Mouse (Mus musculus): ENCODE measurements around the gene Fam83g. TPM values are rescaled to one million over a fixed set of nuclear protein-coding genes. Genes with fewer than 3 reads are reported as not detected.
A peak's percentile ranks its signal among the peaks of the same experiment; 100 is the strongest.

The Fam83g gene
- polyA plus RNA-seq, 1 experiment, result not detected

DNA sequence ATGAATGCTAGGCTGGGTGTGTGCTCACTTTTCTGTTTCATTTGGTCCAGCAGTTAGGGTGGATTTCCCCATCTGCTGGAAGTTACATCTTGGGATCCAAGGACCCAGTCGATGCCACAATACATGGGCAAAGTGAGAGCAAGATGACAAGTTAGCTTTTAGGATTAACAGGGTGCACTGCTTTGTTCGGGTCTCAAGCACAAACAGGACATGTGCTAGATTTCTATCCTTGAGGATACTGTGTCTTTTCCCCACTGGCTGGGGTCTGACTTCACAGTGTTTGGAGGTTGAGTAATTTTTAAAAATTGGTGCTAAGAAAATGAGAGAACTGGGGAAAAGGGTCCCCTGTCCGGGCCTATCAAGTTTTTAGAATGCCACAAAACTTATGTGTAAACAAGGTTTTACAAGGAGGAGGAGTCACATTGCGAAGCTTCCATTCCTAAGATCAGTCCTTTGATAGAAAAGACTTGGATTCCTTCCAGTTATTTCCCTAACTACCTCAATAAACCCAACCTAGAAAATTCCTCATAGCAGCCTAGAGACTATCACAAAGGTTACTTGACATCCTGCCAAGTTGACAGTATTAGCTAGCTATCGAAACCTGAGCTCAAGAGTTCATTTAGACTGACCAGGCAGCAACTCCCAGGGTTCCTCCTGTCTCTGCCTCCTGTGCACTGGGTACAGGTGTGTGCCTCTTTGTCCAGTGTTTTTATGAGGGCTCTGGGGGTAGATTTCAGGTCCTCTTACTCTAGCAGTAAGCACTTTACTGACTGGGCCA lies 40.5 kb upstream of the Fam83g start:
- 86% methylated on average over 5 of the region's 5 CpGs for WGBS
- H3K4me3 ChIP-seq (ENCODE audit: insufficient read depth, low read depth, low read length), result no peak overlapping the region
- TF ChIP-seq CTCF (IDR thresholded peaks at IDR 0.05; ENCODE audit: insufficient read depth, low read depth, low read length), result no peak
- no peak for TF ChIP-seq POLR2A (IDR thresholded peaks at IDR 0.05; ENCODE audit: insufficient read depth, low read depth, low read length)
- 0 out of 2 replicates have a peak, but pooled peaks cover 8% of the 10 kb centered on the region for H3K4me1 ChIP-seq (ENCODE audit: control insufficient read depth, insufficient read depth, low read length)
- no peak overlapping the region for H3K27ac ChIP-seq (ENCODE audit: insufficient read depth, low read depth, low read length)

DNA sequence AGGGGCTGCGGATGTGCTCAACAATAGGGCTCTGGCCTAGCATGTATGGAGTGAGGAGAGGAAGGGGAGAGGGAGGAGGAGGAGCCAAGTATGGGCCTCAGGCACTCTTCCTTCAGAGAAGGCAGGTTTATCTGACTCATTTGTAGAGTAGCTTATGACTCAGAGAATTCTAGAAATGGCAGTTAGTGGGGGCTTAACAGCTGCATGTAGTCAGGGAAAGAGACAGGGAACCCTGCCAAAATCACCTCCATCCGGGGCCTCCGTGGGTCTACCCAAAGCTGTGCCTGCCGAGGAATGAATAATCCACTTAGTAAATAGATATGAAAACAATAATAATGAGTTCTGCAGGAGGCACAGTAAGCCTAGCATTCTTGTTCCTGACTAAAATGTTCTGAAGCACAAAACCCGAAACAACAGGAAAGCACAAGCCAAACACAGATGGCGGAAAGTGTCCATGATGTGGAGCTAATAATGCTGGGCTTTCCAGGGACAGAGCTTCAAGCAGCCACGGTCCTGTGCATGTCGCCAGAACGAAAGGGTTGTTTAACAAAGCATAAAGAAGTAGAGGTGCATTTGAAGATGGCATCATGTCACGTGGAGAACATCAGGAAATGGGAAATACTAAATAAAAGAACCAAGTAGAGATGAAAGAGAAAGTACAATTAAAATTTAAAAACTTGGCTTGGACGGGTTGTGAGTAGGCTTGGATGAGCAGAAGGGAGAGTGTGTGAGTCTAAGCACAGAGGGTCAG lies 39.1 kb upstream of the Fam83g start:
- Histone ChIP-seq H3K4me3 (ENCODE audit: insufficient read depth, low read depth, low read length) (no peak overlapping the region), H3K4me1 (ENCODE audit: control insufficient read depth, insufficient read depth, low read length) (peaks cover 15% of the 10 kb centered on the region; the same call in 1 of the 2 replicates), H3K27ac (ENCODE audit: insufficient read depth, low read depth, low read length) (peak overlapping the region; percentile 83)
- TF ChIP-seq POLR2A (IDR thresholded peaks at IDR 0.05; ENCODE audit: insufficient read depth, low read depth, low read length) (no peak), CTCF (IDR thresholded peaks at IDR 0.05; ENCODE audit: insufficient read depth, low read depth, low read length) (no peak)
- 27% methylated on average over 11 of the region's 11 CpGs for WGBS

DNA sequence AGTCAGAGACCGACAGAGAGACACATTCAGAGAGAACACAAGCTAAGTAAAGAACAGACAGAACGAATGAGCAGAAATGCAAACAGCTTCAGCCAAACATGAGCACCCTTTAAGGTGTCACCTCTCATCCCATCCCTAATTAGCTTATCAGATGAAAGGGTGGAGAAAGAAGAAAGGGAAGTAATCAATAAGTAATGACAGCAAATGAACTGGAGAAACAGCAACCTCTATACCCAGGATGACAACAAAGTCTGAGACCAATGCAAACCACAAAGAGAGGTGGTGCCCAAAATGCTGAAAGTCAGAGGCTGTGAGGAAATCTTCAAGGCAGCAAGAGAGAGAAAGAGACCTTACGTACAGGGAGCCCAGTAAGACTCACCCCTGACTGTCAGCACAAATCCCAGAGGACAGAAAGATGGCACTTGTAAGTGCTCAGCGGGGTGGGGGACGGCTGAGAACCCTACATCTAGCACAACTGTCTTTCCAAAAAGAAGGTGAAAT lies 38.5 kb upstream of the Fam83g start:
- TF ChIP-seq POLR2A (IDR thresholded peaks at IDR 0.05; ENCODE audit: insufficient read depth, low read depth, low read length), result no peak
- no peak for TF ChIP-seq CTCF (IDR thresholded peaks at IDR 0.05; ENCODE audit: insufficient read depth, low read depth, low read length)
- Histone ChIP-seq H3K27ac (ENCODE audit: insufficient read depth, low read depth, low read length) (peak overlapping the region; percentile 83), H3K4me3 (ENCODE audit: insufficient read depth, low read depth, low read length) (no peak overlapping the region), H3K4me1 (ENCODE audit: control insufficient read depth, insufficient read depth, low read length) (peaks cover 15% of the 10 kb centered on the region; the same call in 1 of the 2 replicates)
- 79% methylated on average over 5 of the region's 5 CpGs for WGBS

DNA sequence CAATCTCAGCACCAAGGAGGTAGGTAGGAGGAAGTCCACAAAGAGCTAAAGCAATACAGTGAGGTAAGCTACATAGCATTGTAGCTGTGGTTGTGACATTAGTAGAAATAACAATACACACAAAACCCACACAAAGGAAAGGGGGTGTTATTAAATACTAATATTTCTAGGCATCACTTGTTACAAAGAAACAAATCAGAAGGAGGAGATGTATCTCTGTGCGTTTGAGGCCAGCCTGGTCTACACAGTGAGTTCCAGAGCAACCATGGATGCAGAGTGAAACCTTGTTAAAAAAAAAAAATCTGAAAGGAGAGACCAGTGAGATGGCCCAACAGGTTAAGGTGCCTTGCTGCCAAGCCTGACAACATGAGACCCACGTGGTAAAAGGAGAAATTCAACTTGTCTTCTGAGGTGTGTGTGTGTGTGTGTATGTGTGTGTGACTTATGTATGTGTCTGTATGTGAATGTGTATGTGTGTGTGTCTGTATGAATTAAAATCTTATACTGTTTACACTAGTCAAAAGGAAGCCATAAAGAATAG lies 37.3 kb upstream of the Fam83g start:
- TF ChIP-seq CTCF (IDR thresholded peaks at IDR 0.05; ENCODE audit: insufficient read depth, low read depth, low read length) (no peak), POLR2A (IDR thresholded peaks at IDR 0.05; ENCODE audit: insufficient read depth, low read depth, low read length) (no peak)
- Histone ChIP-seq H3K27ac (ENCODE audit: insufficient read depth, low read depth, low read length) (no peak overlapping the region), H3K4me3 (ENCODE audit: insufficient read depth, low read depth, low read length) (no peak overlapping the region), H3K4me1 (ENCODE audit: control insufficient read depth, insufficient read depth, low read length) (peaks cover 15% of the 10 kb centered on the region; the same call in 1 of the 2 replicates)
- WGBS, result 72% methylated on average over 2 of the region's 2 CpGs

DNA sequence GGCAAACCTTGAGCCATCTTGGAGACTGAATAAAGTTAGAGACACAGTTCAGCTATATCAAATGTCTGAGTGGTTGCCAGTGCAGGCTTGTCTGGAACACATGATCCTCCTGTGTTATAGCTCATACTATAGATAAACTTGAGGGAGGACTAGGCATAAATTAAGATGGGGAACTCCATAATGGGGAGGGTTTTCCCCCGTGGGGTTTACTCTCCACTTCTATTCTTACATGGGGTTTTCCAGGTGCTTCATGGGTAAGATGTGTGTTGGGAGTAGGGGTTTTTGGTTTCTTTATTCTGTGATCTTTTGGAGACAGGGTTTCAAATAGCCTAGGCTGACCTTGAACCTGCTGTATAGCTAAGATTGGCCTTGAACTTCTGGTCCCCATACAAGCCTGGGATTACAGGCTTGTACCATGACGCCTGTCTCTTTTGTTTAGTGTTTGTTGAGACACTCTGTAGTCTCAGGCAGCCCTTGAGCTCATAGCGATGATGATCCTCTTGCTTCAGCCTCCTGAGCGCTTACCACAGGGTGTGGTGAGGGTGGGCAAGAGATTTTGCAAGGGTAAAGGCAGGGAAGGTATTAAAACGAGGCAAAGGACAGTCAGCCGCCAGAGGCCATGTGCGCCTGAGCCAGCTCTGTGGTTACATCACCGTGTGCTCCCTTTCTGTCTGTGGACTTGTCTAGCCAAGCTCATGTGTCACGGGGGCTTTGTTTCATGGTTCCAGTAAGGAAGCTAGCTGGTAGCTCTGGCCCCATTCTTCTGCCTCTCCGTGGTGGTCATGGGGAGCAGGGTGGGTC lies 36.6 kb upstream of the Fam83g start:
- TF ChIP-seq POLR2A (IDR thresholded peaks at IDR 0.05; ENCODE audit: insufficient read depth, low read depth, low read length) (no peak), CTCF (IDR thresholded peaks at IDR 0.05; ENCODE audit: insufficient read depth, low read depth, low read length) (no peak)
- no peak overlapping the region for H3K4me3 ChIP-seq (ENCODE audit: insufficient read depth, low read depth, low read length)
- WGBS, result 78% methylated on average over 10 of the region's 10 CpGs

DNA sequence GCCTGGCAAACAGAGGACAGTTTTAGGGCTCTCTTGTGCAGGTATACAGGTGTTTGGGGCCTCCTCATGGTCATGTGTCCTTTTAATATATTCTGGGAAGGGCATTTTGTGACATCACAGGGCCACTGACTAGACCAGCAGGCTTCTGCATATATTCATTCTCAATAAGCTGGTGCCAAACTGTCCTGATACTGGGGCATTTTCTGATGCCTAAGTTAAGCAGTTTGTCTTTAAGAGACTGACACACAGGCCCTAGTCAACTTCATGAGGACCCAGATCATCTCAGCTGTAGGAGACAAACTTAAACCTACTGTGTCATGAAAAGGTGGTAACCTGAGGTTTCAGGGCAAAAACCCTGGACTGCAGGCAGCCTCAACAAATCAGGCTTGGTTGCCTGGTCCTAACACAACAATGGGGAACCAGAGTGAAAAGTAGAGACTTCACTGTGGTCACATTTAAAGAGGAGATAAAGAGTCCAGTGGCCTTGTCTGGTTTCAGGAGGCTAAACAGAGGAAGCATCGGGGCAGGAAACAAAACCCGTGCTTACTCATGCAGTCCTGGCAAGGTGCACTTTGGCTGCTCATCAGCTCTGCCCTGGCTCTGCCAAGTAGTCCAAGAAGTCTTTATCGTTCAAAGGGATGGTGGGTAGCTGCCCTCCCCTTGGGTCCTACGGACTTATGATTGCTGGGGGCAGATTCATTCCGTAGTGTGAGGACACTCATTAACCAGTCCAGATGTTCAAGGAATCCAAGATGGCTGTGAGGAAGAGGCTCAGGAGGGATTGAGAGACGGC lies 35.7 kb upstream of the Fam83g start:
- 41% methylated on average over 6 of the region's 6 CpGs for WGBS
- Histone ChIP-seq H3K27ac (ENCODE audit: insufficient read depth, low read depth, low read length) (no peak overlapping the region), H3K4me3 (ENCODE audit: insufficient read depth, low read depth, low read length) (no peak overlapping the region), H3K4me1 (ENCODE audit: control insufficient read depth, insufficient read depth, low read length) (peaks cover 15% of the 10 kb centered on the region; the same call in 1 of the 2 replicates)
- TF ChIP-seq POLR2A (IDR thresholded peaks at IDR 0.05; ENCODE audit: insufficient read depth, low read depth, low read length), result no peak
- TF ChIP-seq CTCF (IDR thresholded peaks at IDR 0.05; ENCODE audit: insufficient read depth, low read depth, low read length), result no peak

More for the DNA sequence above, 36.6 kb upstream of the Fam83g start:
- H3K4me1 ChIP-seq (ENCODE audit: control insufficient read depth, insufficient read depth, low read length), result peaks cover 15% of the 10 kb centered on the region; the same call in 1 of the 2 replicates
- no peak overlapping the region for H3K27ac ChIP-seq (ENCODE audit: insufficient read depth, low read depth, low read length)

DNA sequence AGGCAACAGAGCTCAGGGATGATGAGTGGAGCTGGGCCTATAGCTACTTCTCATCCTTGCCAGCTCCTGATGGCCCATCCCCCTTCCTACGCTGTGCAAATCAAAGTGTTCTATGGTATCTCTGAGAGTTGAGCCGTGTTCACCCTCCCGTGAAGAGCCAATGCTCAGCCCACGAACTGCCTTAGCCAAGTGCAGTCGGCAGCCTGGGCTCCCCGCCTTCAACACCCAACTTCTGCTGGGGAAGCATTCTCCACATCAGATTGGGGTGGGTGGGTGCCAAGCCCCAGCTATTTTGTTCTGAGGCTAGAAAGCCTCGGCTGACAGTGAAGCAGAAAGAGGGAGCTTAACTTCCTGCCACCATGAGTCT lies 35.2 kb upstream of the Fam83g start:
- Histone ChIP-seq H3K27ac (ENCODE audit: insufficient read depth, low read depth, low read length) (no peak overlapping the region), H3K4me3 (ENCODE audit: insufficient read depth, low read depth, low read length) (no peak overlapping the region), H3K4me1 (ENCODE audit: control insufficient read depth, insufficient read depth, low read length) (peaks cover 15% of the 10 kb centered on the region; the same call in 1 of the 2 replicates)
- TF ChIP-seq POLR2A (IDR thresholded peaks at IDR 0.05; ENCODE audit: insufficient read depth, low read depth, low read length) (no peak), CTCF (IDR thresholded peaks at IDR 0.05; ENCODE audit: insufficient read depth, low read depth, low read length) (no peak)
- 46% methylated on average over 7 of the region's 7 CpGs for WGBS
